Mouse (Mus musculus) intestine, embryonic 15.5 days (tissue): ENCODE measurements around the gene Enox1. TPM values are rescaled to one million over a fixed set of nuclear protein-coding genes. Genes with fewer than 3 reads are reported as not detected.
"Not testable (repeated sequence)": the region's sequence is repeated elsewhere in the genome, so short reads cannot be mapped to it uniquely, and the experiment has no call there.

ENCODE experiments used
- ATAC-seq: fragments of 200-750 bp; cut with Nextera tagmentation; 2 replicates; pipeline ENCODE4 v1.8.0; 2017; ENCODE audit warnings: moderate TSS enrichment, moderate library complexity
- H3K27ac ChIP-seq: fragments of 300-500 bp; sonication (generic); 2 replicates; pipeline ENCODE4 v1.5.1; 2015; ENCODE audit warnings: mild to moderate bottlenecking, inconsistent platforms
- H3K27me3 ChIP-seq: fragments of 300-500 bp; sonication (generic); replicated peaks from 2 replicates; pipeline ENCODE4 v1.6.1; 2015; ENCODE audit warnings: inconsistent platforms
- H3K36me3 ChIP-seq: fragments of 300-500 bp; sonication (generic); 2 replicates; pipeline ENCODE4 v1.6.1; 2015; ENCODE audit warnings: inconsistent platforms
- H3K4me1 ChIP-seq: fragments of 300-500 bp; sonication (generic); replicated peaks from 2 replicates; pipeline ENCODE4 v1.6.1; 2015; ENCODE audit warnings: inconsistent platforms
- H3K4me2 ChIP-seq: fragments of 300-500 bp; sonication (generic); replicated peaks from 2 replicates; pipeline ENCODE4 v1.6.1; 2015; ENCODE audit warnings: mild to moderate bottlenecking, inconsistent platforms
- H3K4me3 ChIP-seq: fragments of 300-500 bp; sonication (generic); replicated peaks from 2 replicates; pipeline ENCODE4 v1.5.1; 2015; ENCODE audit warnings: inconsistent platforms
- H3K9ac ChIP-seq: fragments of 300-500 bp; sonication (generic); 2 replicates; pipeline ENCODE4 v1.6.1; 2015; ENCODE audit warnings: inconsistent platforms
- H3K9me3 ChIP-seq: fragments of 300-500 bp; sonication (generic); 2 replicates; pipeline ENCODE4 v1.6.1; 2016; ENCODE audit warnings: inconsistent platforms
- WGBS: fragments of 180-500 bp; shearing (Covaris S2); methylation state at CpG from one replicate; pipeline ENCODE4 v1.1.7; 2015; 5-methylcytosine and 5-hydroxymethylcytosine counted together
- polyA plus RNA-seq: library from polyadenylated mRNA; unstranded; fragments of >200 nt; fragmentation: Nextera tagmentation; extraction: Ambion mirVana; gene quantifications from 2 replicates; pipeline ENCODE4 v1.2.1, GENCODE M21; 2015

Enox1 gene
- polyA plus RNA-seq, 1 experiment from 2014 or later = 6.3 TPM

- WGBS = 70% methylated on average over 4 of the region's 4 CpGs
- no peaks in the 10 kb centered on the region for H3K9me3 ChIP-seq
- no peak for ATAC-seq
Observed at GRCm38 (mm10) chr14:77518017-77518416, 361.5 kb downstream of the Enox1 start.

GRCm38 (mm10) chr14:77518941-77519695, 362.6 kb downstream of the Enox1 start:
- 54% methylated on average over 7 of the region's 7 CpGs for WGBS
- no peak overlapping the region for H3K9ac ChIP-seq
- no peaks in the 10 kb centered on the region for H3K27me3 ChIP-seq
- no peaks in the 10 kb centered on the region for H3K9me3 ChIP-seq
- no peak overlapping the region for H3K27ac ChIP-seq
- H3K36me3 ChIP-seq = no peaks in the 10 kb centered on the region
- H3K4me2 ChIP-seq = no peak overlapping the region
- H3K4me3 ChIP-seq = no peak overlapping the region
- H3K4me1 ChIP-seq = no peaks in the 10 kb centered on the region
- no peak for ATAC-seq

More at GRCm38 (mm10) chr14:77518017-77518416, 361.5 kb downstream of the Enox1 start:
- no peak overlapping the region for H3K4me2 ChIP-seq
- H3K27ac ChIP-seq = no peak overlapping the region
- H3K4me1 ChIP-seq = no peaks in the 10 kb centered on the region
- no peaks in the 10 kb centered on the region for H3K36me3 ChIP-seq
- no peaks in the 10 kb centered on the region for H3K27me3 ChIP-seq
- no peak overlapping the region for H3K4me3 ChIP-seq
- H3K9ac ChIP-seq = no peak overlapping the region

- Histone ChIP-seq H3K36me3 (no peaks in the 10 kb centered on the region), H3K4me1 (no peaks in the 10 kb centered on the region), H3K9ac (no peak overlapping the region), H3K4me3 (no peak overlapping the region), H3K27me3 (no peaks in the 10 kb centered on the region), H3K9me3 (no peaks in the 10 kb centered on the region), H3K27ac (no peak overlapping the region), H3K4me2 (no peak overlapping the region)
- WGBS = 83% methylated on average over 1 of the region's 1 CpGs
- no peak for ATAC-seq
Observed at GRCm38 (mm10) chr14:77519701-77520100, 363.1 kb downstream of the Enox1 start.

- Histone ChIP-seq H3K4me2 (no peak overlapping the region), H3K27me3 (no peaks in the 10 kb centered on the region), H3K9ac (no peak overlapping the region), H3K4me1 (no peaks in the 10 kb centered on the region), H3K9me3 (no peaks in the 10 kb centered on the region), H3K27ac (no peak overlapping the region), H3K36me3 (no peaks in the 10 kb centered on the region), H3K4me3 (no peak overlapping the region)
- WGBS = 80% methylated on average over 4 of the region's 4 CpGs
- ATAC-seq = no peak
Observed at GRCm38 (mm10) chr14:77524303-77524702, 367.7 kb downstream of the Enox1 start.

- H3K36me3 ChIP-seq = no peaks in the 10 kb centered on the region
- H3K9me3 ChIP-seq = no peaks in the 10 kb centered on the region
- no peaks in the 10 kb centered on the region for H3K27me3 ChIP-seq
- H3K4me2 ChIP-seq = no peak overlapping the region
- no peak overlapping the region for H3K27ac ChIP-seq
- 88% methylated on average over 1 of the region's 1 CpGs for WGBS
- no peak for ATAC-seq
- H3K9ac ChIP-seq = no peak overlapping the region
- no peaks in the 10 kb centered on the region for H3K4me1 ChIP-seq
- no peak overlapping the region for H3K4me3 ChIP-seq
Observed at GRCm38 (mm10) chr14:77526262-77526661, 369.7 kb downstream of the Enox1 start.

GRCm38 (mm10) chr14:77529201-77529600, 372.6 kb downstream of the Enox1 start:
- WGBS = 89% methylated on average over 9 of the region's 9 CpGs
- H3K4me1 ChIP-seq = no peaks in the 10 kb centered on the region
- H3K36me3 ChIP-seq = no peaks in the 10 kb centered on the region
- no peak overlapping the region for H3K4me3 ChIP-seq
- H3K27ac ChIP-seq = no peak overlapping the region
- H3K27me3 ChIP-seq = no peaks in the 10 kb centered on the region
- H3K9ac ChIP-seq = no peak overlapping the region
- no peak for ATAC-seq
- no peak overlapping the region for H3K4me2 ChIP-seq
- H3K9me3 ChIP-seq = no peaks in the 10 kb centered on the region

GRCm38 (mm10) chr14:77529621-77530020, 373.1 kb downstream of the Enox1 start:
- Histone ChIP-seq H3K36me3 (no peaks in the 10 kb centered on the region), H3K4me2 (no peak overlapping the region), H3K9me3 (no peaks in the 10 kb centered on the region), H3K27ac (no peak overlapping the region), H3K4me3 (no peak overlapping the region), H3K27me3 (no peaks in the 10 kb centered on the region), H3K4me1 (no peaks in the 10 kb centered on the region), H3K9ac (no peak overlapping the region)
- ATAC-seq = no peak
- 84% methylated on average over 5 of the region's 5 CpGs for WGBS

- Histone ChIP-seq H3K4me2 (no peak overlapping the region), H3K4me3 (no peak overlapping the region), H3K27me3 (no peaks in the 10 kb centered on the region), H3K9ac (no peak overlapping the region), H3K4me1 (no peaks in the 10 kb centered on the region), H3K27ac (no peak overlapping the region), H3K36me3 (no peaks in the 10 kb centered on the region), H3K9me3 (no peaks in the 10 kb centered on the region)
- 76% methylated on average over 5 of the region's 5 CpGs for WGBS
- no peak for ATAC-seq
Observed at GRCm38 (mm10) chr14:77533638-77534037, 377.1 kb downstream of the Enox1 start.

GRCm38 (mm10) chr14:77534120-77534519, 377.6 kb downstream of the Enox1 start:
- ATAC-seq = no peak
- H3K4me3 ChIP-seq = no peak overlapping the region
- no peaks in the 10 kb centered on the region for H3K9me3 ChIP-seq
- no peak overlapping the region for H3K27ac ChIP-seq
- H3K9ac ChIP-seq = no peak overlapping the region
- 92% methylated on average over 7 of the region's 7 CpGs for WGBS
- H3K4me2 ChIP-seq = no peak overlapping the region
- H3K4me1 ChIP-seq = no peaks in the 10 kb centered on the region
- no peaks in the 10 kb centered on the region for H3K36me3 ChIP-seq
- no peaks in the 10 kb centered on the region for H3K27me3 ChIP-seq

GRCm38 (mm10) chr14:77536592-77536991, 380.0 kb downstream of the Enox1 start:
- no peaks in the 10 kb centered on the region for H3K4me1 ChIP-seq
- 70% methylated on average over 2 of the region's 2 CpGs for WGBS
- no peak overlapping the region for H3K4me2 ChIP-seq
- no peak overlapping the region for H3K27ac ChIP-seq
- H3K27me3 ChIP-seq = no peaks in the 10 kb centered on the region
- H3K4me3 ChIP-seq = no peak overlapping the region
- no peaks in the 10 kb centered on the region for H3K36me3 ChIP-seq
- ATAC-seq = no peak
- no peaks in the 10 kb centered on the region for H3K9me3 ChIP-seq
- no peak overlapping the region for H3K9ac ChIP-seq

- ATAC-seq, H3K27me3 ChIP-seq, H3K9ac ChIP-seq, H3K4me2 ChIP-seq, H3K4me1 ChIP-seq, H3K36me3 ChIP-seq, H3K27ac ChIP-seq, H3K4me3 ChIP-seq, H3K9me3 ChIP-seq: not testable (repeated sequence)
- WGBS = 57% methylated on average over 21 of the region's 21 CpGs
Observed at GRCm38 (mm10) chr14:77539563-77539962, 383.0 kb downstream of the Enox1 start.

GRCm38 (mm10) chr14:77541925-77542324, 385.4 kb downstream of the Enox1 start:
- no peak overlapping the region for H3K4me2 ChIP-seq
- no peak overlapping the region for H3K9ac ChIP-seq
- H3K4me1 ChIP-seq = no peaks in the 10 kb centered on the region
- no peaks in the 10 kb centered on the region for H3K9me3 ChIP-seq
- no peaks in the 10 kb centered on the region for H3K36me3 ChIP-seq
- H3K4me3 ChIP-seq = no peak overlapping the region
- no peaks in the 10 kb centered on the region for H3K27me3 ChIP-seq
- ATAC-seq = no peak
- no peak overlapping the region for H3K27ac ChIP-seq
- 80% methylated on average over 7 of the region's 7 CpGs for WGBS

- no peak overlapping the region for H3K4me2 ChIP-seq
- no peak overlapping the region for H3K27ac ChIP-seq
- H3K36me3 ChIP-seq = no peaks in the 10 kb centered on the region
- H3K9ac ChIP-seq = no peak overlapping the region
- 86% methylated on average over 8 of the region's 8 CpGs for WGBS
- H3K4me1 ChIP-seq = no peaks in the 10 kb centered on the region
- H3K27me3 ChIP-seq = no peaks in the 10 kb centered on the region
- H3K4me3 ChIP-seq = no peak overlapping the region
- no peak for ATAC-seq
- H3K9me3 ChIP-seq = no peaks in the 10 kb centered on the region
Observed at GRCm38 (mm10) chr14:77546531-77547274, 390.1 kb downstream of the Enox1 start.
